Mouse (Mus musculus) thymus, postnatal 0 days (tissue): Measurements from ENCODE around the gene Dmrta1. TPM values are rescaled to one million over a fixed set of nuclear protein-coding genes. Genes with fewer than 3 reads are reported as not detected.
"Not testable (repeated sequence)": the region's sequence is repeated elsewhere in the genome, so short reads cannot be mapped to it uniquely, and the experiment has no call there.

Source experiments
- DNase-seq: peaks from one replicate; pipeline ENCODE4 v3.0.0-alpha.2; 2015; ENCODE audit warnings: low spot score
- polyA plus RNA-seq: library from polyadenylated mRNA; unstranded; fragments of >200 nt; fragmentation: Nextera tagmentation; extraction: Ambion mirVana; gene quantifications from 2 replicates; pipeline ENCODE4 v1.2.1, GENCODE M21; 2015

Gene Dmrta1
- 0.28 and 0.31 TPM in 2 replicates for polyA plus RNA-seq

DNA sequence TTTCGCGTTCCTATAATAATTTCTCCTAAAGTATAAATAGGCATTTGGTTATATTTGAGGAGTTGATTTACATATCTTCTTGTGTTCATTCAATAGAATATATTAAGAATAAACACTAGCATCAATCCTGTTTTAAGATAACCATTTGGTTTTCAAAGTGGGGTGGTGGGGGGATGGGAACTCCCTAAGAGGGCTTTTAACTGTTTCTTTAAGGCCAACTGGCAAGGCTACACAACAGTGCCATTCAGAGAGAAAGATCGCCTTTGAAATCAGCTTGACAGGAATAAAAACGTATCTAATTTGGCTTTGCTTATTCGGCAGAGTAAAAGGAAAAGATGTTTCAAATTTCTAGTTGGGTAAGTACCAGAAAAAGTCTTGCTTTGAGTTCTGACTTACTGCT is at the start of gene Dmrta1:
TSS of gene Dmrta1 (plus strand) at position 242 of the 400 bp plus-strand sequence.
- DNase-seq, result no peak

DNA sequence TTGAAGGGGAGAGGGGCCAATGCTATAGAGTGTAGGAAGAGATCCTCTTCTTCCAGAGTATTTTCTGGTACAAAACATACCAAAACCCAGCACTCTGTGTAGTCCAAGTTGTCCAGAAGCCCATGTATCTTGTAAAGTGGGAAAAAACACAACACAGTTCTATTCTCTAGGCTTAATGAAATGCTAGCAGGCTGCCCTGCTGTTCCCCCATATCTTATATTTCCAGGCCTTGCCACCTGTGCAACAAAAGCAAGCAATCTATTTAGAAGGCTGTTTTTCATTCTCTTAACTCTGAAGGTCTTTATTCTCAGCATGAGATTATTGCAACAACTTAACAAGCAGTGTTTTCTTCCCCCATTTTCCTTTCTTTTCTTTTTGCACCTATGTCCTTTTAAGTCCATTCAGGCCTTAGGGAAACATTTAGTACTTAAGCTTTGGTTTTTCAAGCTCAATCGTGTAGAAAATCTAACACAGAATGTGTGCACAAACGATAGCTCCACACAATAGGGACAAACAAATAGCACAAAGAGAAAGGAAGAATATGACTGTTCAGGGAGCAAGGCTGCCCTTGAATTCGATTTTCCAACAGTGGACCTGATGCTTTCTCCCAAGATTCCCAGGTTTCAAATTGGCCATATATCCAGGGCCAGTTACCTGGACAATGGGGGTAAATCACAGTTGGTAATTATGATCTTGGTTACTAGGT is 48.7 kb upstream of the Dmrta1 start:
- DNase-seq, result no peak

DNA sequence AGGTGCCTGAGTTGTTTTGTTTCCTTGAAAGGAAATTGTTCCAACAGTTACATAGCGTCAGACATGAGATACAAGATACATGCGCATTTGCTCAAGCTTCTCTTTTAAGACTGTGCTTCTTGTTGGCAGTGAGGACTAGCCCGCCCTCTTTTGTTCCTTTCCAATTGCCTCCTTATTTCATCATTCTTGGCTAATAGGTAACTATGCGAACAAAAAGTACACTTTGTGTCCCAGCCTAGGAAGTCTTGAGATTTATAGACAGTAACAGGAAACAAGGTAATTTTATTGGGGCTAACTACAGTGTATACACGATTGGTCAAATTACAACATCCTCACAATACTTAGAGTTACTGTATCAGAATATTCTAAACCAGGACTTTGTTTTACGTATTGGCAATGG is 47.7 kb upstream of the Dmrta1 start:
- DNase-seq, result no peak

DNA sequence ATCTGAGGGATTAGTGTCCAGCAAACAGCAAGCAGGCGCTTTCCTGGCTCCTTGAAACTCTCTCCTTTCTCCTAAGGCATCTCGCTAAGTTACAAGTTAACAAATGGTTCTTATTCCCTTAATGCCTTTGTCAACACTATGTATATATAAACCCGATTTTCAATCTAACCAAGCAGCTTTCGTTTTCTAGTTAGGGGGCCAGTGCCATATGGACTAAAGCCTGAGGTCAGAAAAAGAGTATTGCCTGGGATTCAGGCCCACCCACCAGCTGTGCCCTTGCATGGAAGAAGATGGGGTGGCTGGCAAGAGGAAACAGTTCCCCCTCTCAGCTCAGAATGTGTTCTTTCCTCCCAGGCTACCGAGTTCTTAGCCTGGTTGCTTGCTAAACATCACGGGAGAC is 40.6 kb upstream of the Dmrta1 start:
- DNase-seq, result no peak

DNA sequence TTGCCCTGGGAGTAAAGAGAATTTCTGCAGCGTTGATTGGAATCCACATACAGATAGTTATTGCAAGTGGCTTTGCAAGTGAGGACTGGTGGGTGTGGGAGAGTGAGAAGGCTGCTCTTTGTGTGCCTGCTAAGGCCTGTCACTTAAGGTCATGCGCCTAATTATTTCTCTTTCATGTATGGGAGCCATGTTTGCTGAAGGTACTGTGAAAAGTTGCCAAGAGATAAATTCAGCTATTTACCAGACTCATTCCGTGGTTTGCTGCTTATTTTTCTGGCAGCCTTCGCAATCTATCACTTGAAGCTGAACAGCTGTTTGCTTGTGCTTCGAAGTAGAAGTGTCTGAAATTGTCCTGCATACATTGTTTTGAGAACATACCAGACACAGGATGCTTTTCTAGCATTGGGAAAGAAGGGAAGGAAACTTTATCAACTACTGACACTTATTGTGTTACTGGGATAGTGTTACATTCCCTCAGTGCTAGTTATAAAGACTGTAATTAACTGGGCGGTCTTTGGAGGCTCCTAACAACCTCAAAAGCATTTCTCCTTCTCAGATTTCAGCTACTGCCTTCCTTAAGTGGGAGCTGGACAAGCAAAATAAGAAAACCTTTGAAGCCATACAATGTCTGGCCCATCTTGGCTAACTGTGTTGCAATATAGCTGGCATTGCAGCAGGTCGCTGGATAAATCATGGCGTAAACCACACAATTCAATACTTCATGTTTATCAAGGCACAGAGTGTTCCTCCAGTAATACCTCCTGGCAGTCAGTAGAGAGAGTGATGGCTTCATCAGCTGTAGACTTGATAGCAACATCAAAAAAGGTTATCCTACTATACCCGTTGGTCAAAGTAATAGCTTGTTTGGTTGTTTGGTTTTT is 34.8 kb upstream of the Dmrta1 start:
- DNase-seq, result no peak

DNA sequence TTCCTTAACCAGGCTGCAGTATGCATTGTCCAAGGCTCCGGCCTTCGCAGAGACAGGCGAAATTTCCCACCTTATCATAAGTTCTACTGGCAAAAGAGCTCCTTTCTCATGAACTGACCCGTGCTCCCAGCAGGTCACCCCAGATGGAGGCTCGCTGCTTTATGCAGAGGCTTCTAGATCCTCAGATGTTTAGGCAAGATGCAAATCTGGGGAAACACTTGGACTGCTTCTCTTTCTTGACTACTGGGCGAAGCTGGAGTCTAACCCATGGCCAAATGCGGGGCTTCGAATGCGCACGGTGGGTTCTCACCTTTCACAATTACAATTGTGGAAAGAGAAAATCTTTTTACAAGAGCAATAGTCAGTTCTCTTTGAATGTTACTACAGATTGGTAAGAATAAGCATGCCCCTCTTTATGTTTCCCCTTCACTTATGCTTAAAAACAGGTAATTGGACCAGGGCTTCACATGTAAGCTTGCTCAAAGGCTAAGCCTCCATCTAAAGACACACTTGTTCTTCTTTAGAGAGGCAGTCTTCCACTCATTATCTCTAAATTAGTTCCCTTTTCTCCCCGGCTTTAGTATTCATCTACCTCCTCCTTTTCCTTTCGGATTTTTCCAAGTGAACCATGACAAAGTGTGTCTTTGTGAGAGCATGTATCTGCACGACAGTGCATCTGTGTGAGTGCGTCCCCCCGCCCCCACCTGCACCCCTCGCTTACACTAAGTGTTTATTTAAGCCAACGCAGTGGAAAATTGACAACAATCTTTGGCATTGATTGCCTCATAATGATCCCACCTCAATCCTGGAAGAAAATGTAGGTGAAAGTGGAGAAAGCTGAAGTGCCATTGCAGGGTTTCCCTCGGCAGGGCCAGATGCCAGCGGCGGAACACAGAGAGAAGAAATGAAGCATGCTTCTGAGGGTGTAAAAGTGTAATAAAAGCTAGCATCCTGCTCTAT is 28.6 kb upstream of the Dmrta1 start:
- no peak for DNase-seq

DNA sequence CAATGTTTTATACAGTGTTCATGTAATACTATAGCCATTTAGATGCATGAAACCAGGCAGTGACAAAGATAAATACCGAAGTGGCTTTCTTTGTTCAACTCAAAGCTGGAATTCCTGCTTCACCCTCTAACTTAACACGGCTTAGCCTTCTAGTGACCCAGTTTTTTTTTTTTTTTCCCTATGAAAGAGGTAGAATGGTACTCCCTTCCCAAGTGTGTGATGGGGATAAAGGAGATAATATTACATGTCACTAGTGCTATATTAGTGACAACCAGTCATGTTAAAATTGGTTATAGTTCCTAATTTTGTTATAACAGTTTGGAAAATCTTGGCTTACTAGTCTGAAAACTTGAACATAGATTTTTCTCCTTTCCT is 27.9 kb upstream of the Dmrta1 start:
- no peak for DNase-seq

DNA sequence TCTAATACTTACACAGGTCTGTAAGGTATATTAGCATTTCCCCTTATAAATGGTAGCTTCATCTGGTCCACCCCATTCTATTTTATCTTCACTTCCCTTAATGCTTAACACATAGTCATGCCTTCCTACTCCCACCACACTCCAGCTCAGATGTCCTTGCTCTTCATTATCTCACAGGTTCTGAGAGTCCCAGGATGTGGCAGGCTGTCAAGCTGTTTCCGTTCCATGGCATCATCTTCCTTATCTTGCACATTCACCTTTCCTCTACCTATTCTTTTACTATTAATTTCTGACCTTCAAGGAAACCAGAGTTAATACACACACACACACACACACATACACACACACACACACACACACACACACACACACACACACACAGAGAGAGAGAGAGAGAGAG is 27.5 kb upstream of the Dmrta1 start:
- DNase-seq, result no peak

DNA sequence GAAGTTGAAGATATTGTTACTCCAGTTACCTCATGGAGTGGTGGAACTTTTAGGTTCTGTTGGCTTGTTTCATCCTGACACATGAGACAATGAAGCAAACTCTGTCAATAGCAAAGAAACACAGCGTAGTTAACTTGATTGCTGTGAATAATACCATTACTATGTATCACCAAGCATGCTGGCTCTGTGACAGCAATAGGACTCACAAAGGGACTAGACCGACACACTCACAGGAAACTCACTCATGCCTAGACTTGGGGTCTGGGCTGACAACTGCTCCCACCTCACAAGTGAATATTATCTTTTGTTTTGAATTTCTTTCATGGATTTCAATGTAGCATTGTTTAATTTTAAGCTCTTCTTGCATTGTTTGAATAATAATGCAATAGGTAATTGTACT is 15.8 kb upstream of the Dmrta1 start:
- no peak for DNase-seq

DNA sequence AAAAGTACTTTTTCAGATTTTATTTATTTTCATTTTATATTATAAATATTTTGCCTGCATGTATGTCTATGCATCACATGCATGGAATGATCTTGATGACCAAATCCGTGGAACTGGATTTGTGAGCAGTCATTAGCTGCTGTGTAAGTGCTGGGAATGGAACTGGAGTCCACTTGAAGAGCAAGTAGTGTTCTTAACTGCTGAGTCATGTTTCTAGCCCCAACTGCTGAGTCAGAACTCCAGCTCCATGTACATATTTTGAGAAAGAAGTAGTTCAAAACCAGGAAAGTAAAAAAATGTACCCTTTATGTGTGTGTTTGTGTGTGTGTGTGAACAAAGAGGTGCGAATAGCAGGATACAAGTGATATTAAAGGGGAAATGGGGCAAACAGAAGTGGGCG is 4.5 kb upstream of the Dmrta1 start:
- no peak for DNase-seq

DNA sequence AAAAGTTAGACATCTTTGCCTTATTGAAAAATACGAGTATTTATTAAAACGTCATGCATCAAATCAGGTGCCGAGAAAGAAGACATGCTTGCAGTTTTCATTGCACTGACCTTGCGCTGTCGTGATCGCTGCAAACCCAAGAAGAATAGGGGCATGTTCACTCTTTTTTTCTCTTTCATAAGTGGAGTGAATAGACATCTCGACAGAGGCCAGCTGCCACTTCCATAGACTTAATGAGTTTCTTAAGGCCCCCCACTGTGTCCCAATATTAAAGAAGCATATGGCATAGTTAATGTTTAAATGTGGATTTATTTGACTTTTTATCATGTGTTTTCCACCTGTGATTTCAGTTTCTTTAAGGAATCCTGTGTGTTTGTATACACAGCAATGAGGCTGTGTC is 1.3 kb upstream of the Dmrta1 start:
- no peak for DNase-seq

DNA sequence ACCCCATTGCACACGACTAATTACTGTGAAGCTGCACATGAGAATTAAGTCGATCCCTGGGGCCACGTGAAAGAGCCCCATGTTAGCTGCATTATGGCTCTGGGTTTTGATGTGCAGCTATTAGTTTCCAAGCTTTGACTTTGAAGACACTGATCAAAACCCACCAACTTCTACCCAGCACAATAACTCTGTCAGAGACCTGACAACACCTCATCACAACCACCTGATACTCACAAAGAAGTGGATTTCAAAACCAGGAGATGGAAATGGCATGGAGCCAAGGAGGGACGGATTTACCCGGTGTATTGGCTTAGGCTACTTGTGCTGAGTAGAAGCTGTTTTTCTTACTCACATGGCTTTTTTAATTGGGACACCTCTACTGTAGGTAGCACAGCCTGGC is 523 bp upstream of the Dmrta1 start:
- DNase-seq, result no peak

DNA sequence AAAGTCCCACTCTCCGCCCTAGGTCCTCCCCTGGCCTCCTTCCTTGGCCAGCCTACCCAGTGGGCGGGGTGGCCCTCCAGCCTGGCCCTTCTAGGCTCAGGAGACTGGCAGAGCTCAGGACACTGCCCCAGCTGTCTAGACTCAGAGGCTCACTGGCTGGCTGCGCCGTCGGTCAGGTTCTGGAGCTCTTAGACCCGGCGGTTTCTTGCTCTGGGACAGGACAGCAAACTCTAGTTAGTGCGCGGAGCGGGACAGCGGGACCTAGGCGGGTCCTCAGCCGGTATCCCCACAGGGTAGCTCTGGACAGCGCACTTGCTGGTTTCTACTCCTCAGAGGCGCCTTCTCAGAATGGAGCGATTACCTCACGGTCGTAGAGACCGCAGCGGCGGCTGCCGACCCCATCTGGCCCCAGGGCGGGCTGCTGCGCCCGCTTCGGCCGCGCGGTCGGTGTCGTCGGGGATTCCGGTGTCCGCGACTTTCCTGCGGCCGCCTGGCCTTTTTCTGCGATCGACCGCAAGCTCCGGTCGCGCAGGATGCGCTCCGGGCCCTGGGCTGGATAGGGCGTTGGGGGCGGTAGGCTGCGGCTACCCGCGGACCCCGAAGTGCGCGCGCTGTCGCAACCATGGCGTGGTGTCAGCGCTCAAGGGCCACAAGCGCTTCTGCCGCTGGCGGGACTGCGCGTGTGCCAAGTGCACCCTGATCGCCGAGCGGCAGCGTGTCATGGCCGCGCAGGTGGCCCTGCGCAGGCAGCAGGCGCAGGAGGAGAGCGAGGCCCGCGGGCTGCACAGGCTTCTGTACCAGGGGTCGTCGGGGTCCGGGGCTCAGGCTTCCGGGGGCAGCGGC is 8.9 kb downstream of the Dmrta1 start:
- no peak for DNase-seq

DNA sequence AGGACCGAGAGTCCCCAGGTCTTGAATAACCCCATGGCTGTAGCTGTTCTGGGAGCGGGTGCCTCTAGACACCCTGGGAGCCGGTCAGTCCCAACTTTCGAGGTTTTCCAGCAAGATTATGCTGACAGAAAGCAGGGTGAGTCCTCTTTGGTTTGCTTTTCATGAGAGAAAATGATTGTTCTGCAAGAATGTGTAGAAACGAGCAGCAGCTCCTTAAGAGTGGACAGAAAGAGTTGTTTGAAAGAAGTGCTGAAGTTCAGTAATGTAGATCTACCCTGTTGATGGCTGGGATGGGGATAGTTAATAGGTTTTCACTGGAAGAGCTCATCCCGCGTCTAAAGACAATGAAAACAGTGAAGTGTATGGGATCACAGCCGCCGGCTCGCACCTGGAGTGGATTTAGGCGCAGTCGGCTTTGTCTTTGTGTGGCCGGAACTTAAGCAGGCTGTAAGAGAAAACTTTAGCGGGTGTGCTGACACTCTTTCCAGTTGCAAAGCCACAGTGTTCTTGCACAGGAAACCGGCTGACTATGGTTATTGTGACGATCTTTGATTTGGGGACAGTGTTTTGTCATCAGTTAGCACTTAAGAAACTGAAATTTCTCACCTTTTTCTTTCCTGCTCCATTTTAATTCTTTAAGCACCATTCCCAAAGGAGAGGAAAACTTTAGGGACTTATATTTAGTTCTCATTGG is 9.7 kb downstream of the Dmrta1 start:
- no peak for DNase-seq

DNA sequence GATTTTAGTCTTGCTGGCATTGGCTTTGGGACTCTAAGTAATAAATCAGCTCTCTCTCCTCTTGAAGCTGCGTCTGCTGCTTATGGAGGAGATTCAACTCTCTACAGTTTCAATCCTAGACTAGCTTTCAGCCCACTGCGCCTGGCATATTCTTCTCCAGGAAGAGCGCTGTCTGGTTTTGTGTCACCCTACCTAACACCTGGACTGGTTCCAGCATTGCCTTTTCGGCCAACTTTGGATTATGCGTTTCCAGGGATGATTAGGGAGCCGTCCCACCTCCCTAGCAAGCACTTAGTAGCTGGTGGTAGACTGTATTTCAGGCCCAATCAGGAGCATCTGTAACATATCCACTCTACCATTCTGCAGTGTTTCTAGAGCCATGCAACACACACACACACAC is 12.7 kb downstream of the Dmrta1 start:
- DNase-seq, result no peak

DNA sequence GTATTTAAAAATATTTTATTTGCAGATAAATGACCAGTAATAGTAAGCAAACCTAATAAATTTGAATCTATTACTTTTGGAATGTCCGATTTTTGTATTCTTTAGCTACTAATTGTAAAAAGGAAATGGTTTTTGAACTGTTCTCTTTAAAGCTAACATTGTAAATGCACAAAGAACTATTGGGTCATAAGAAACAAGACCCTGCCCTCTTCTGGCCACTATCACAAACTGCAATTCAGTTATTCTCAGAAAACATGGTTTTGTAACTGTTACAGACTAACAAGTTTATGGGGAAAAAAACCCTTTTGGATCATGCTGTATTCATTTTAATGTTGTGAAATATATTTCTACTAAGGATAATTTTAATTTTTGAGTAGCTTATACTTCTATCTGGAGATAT is 13.5 kb downstream of the Dmrta1 start:
- DNase-seq, result no peak

DNA sequence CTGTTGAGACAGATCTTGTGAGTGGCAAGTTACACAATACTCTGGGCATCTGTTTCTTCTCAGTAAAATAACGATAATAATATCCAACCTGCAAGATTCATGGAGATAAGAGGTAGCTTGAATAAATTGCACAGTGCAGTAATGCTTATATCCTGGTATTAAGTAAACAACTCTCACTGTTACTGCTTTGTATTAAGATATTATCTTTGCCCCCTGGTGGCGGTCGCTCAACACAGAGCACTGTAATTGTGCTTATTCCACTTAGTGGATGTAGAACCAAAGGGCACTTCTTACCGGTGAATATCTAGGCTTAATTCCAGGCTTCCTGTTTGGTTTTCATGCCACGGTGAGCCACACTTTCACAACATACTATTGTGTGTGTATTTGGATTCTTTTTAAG is 16.4 kb downstream of the Dmrta1 start:
- no peak for DNase-seq

DNA sequence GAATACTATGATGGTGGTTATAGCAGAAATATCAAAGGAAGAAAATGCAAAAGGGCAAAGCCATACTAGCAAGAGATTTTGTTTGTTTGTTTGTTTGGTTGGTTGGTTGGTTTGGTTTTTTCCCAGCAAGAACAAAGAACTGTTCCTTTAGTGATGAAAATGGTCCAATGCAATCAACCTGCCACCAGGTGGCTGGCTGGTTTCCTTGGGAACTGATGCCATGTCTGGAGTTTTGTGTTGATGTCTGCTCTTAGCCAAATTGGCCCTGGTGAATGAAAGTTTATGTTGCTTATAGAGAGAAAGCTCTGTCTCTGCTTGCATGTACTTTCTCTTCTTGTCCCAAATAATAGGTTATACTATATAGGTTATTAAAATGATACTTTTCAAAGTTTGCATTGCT is 18.7 kb downstream of the Dmrta1 start:
- no peak for DNase-seq

DNA sequence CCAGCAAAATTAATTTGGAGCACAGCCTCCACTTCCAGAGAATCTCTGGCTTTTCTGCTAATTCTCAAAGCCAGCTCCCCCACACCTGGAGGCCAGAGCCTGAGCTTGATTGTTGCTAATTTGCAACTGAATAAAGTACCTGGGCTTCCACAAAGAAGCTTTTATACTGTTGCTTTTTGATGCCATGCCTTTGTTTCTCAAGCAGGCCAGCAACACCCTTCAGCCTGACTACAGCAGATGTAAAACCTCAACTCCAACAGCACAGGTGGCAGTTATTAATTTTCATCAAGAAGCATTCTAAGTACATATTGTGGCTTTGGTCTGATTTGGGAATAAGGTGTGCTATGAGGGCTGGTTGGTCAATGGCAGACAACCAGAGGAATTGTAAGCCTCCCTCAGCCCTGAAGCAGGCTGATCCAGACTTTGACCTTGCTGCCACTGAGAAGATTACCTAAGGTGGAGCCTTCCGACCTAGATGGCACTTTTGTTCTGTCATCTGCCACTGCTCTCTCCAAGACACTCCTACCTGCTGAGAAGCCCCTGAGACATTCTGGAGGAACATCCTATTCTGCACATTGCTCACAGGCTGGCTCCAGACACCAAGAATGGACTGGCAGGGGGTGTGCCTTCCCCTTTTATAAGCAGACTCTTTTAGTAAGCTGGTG is 44.4 kb downstream of the Dmrta1 start:
- DNase-seq, result not testable (repeated sequence)
